Mouse (Mus musculus) kidney, postnatal 0 days (tissue): Measurements from ENCODE around the gene Trappc12. TPM values are rescaled to one million over a fixed set of nuclear protein-coding genes. Genes with fewer than 3 reads are reported as not detected.

Source experiments
- ATAC-seq: fragments of 200-750 bp; cut with Nextera tagmentation; replicated peaks from 2 replicates; pipeline ENCODE4 v1.8.0; 2017; ENCODE audit warnings: low read depth, moderate number of reproducible peaks, moderate TSS enrichment, moderate library complexity; ENCODE audit not compliant: low FRiP score
- DNase-seq: peaks from one replicate; pipeline ENCODE4 v3.0.0-alpha.2; 2016; ENCODE audit warnings: low spot score
- H3K27ac ChIP-seq: fragments of 300-500 bp; sonication (generic); 2 replicates; pipeline ENCODE4 v1.5.1; 2014; ENCODE audit warnings: mild to moderate bottlenecking
- H3K27me3 ChIP-seq: fragments of 300-500 bp; sonication (generic); 2 replicates; pipeline ENCODE4 v1.6.1; 2014; ENCODE audit warnings: low read length, mixed read lengths; ENCODE audit not compliant: insufficient read depth
- H3K36me3 ChIP-seq: fragments of 300-500 bp; sonication (generic); 2 replicates; pipeline ENCODE4 v1.6.1; 2014; ENCODE audit warnings: low read length, mixed read lengths; ENCODE audit not compliant: insufficient read depth
- H3K4me1 ChIP-seq: fragments of 300-500 bp; sonication (generic); replicated peaks from 2 replicates; pipeline ENCODE4 v1.6.1; 2014; ENCODE audit warnings: antibody characterized with exemption, low read length, mixed read lengths; ENCODE audit not compliant: insufficient read depth
- H3K4me2 ChIP-seq: fragments of 300-500 bp; sonication (generic); 2 replicates; pipeline ENCODE4 v1.6.1; 2014; ENCODE audit warnings: mild to moderate bottlenecking, low read length, moderate library complexity, mixed read lengths
- H3K4me3 ChIP-seq: fragments of 300-500 bp; sonication (generic); replicated peaks from 2 replicates; pipeline ENCODE4 v1.5.1; 2014; ENCODE audit warnings: low read depth, low read length
- H3K9ac ChIP-seq: fragments of 300-500 bp; sonication (generic); 2 replicates; pipeline ENCODE4 v1.6.1; 2014; ENCODE audit warnings: low read depth, low read length
- H3K9me3 ChIP-seq: fragments of 300-500 bp; sonication (generic); replicated peaks from 2 replicates; pipeline ENCODE4 v1.6.1; 2016; ENCODE audit warnings: low read length, inconsistent platforms, mixed read lengths
- CTCF ChIP-seq: IDR thresholded peaks from 2 replicates; pipeline ENCODE4 v1.5.1; 2016; ENCODE audit warnings: antibody characterized with exemption, low read depth, mild to moderate bottlenecking, moderate library complexity
- WGBS: fragments of 180-500 bp; shearing (Covaris S2); extraction: QIAGEN DNeasy Blood & Tissue Kit; methylation state at CpG from one replicate; pipeline ENCODE4 v1.1.7; 2014; 5-methylcytosine and 5-hydroxymethylcytosine counted together
- polyA plus RNA-seq: library from polyadenylated mRNA; unstranded; fragments of >200 nt; fragmentation: Nextera tagmentation; extraction: Ambion mirVana; gene quantifications from 2 replicates; pipeline ENCODE4 v1.2.1, GENCODE M21; 2015

The Trappc12 gene
- polyA plus RNA-seq, 1 experiment from 2014 or later: 29.5 TPM

DNA sequence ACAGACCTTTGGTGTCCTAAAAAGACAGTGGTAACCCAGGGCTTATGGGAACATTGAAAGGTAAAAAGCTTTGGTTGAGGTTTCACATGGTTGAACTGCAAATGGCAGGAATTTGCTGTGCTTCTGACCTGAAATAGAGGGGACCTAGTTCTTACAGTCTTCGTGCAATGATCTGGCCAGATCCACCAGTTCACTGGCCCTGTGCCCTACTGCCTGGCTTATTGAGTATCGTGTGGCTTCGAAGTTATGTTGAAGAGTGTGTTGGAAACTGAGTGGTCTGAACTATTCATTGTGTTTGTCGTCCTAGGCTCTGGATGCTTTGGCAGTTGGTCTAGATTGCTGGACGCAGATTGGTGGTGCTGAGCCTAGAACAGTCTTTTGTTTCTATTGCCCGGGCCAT lies 36.0 kb upstream of the Trappc12 start:
- Histone ChIP-seq H3K36me3 (no peaks in the 10 kb centered on the region), H3K4me1 (peaks cover 14% of the 10 kb centered on the region), H3K9ac (no peak overlapping the region), H3K4me2 (no peak overlapping the region), H3K4me3 (no peak overlapping the region), H3K27me3 (no peaks in the 10 kb centered on the region), H3K9me3 (no peaks in the 10 kb centered on the region), H3K27ac (peak overlapping the region; percentile 47; the same call in 1 of the 2 replicates)
- DNase-seq (no peak), ATAC-seq (no peak)
- TF ChIP-seq CTCF: no peak
- WGBS: 86% methylated on average over 6 of the region's 6 CpGs

DNA sequence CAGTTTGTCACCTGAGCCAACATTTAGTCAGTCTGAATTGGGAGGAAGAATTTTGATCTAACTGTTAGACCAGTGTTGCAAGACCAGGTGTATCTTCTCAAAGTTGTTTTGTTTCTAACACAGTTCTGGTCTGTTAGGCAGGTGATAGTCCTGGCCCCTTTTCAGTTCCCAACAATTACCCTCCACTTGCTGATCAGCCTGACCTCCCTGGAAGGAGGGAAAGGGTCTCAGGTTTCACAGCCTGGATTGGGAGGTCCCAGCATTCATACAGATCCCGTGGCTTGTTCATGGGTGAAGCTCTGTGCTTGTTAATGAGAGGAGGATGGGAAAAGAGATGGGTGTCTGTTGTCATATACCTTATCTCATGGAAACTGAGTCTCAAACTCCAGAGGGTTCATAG lies 35.0 kb upstream of the Trappc12 start:
- H3K4me3 ChIP-seq: no peak overlapping the region
- H3K27me3 ChIP-seq: no peaks in the 10 kb centered on the region
- H3K9ac ChIP-seq: no peak overlapping the region
- no peak for TF ChIP-seq CTCF
- ATAC-seq (peak; percentile 80), DNase-seq (no peak)
- WGBS: 8% methylated on average over 1 of the region's 1 CpGs
- H3K4me1 ChIP-seq: peaks cover 16% of the 10 kb centered on the region
- peak overlapping the region; percentile 81; the same call in 1 of the 2 replicates for H3K27ac ChIP-seq
- no peaks in the 10 kb centered on the region for H3K36me3 ChIP-seq
- H3K9me3 ChIP-seq: no peaks in the 10 kb centered on the region
- H3K4me2 ChIP-seq: no peak overlapping the region

DNA sequence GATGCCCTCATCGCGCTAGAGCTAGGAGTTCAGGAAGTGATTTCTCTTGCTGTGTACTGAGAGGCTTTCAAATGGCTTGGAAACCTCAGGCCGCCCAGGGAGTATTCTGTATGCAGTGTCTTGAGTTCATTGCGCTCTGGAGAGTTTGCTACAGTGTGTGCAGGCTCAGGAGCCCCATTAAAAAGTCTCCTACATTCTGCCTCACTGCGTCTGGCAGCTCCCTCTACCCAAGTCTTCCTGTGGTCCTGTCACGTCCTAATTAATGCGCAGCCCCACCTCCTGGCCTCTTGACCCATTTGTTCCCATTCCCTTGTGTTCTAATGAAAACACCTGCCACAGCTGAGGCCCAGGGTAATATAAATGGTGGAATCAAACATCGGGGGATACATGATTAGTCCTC lies 34.6 kb upstream of the Trappc12 start:
- Histone ChIP-seq H3K9ac (no peak overlapping the region), H3K4me1 (peaks cover 16% of the 10 kb centered on the region), H3K36me3 (no peaks in the 10 kb centered on the region), H3K27me3 (no peaks in the 10 kb centered on the region), H3K9me3 (no peaks in the 10 kb centered on the region), H3K4me3 (no peak overlapping the region), H3K27ac (peak overlapping the region; percentile 81), H3K4me2 (no peak overlapping the region)
- 16% methylated on average over 8 of the region's 8 CpGs for WGBS
- peak; percentile 78 for ATAC-seq
- DNase-seq: peak; percentile 80
- TF ChIP-seq CTCF: no peak

DNA sequence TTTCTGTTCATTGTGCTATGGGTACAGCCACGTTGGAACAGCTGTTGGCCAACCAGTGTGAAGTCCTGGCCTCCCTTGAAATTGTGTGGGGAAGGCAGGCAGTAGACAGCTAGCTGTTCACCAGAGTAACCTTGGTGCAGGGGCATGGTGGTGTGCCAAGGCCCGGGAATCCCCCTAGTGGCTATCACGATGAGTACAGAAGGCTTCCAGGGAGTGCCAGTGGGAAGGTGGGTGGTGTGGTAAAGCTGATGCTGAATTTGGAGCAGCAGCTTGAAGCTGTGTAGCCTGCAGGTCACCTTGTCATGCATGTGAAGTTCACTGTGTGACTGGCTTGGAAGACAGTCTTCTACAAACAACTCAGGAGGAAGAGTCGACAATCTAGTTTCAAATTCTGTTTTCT lies 34.1 kb upstream of the Trappc12 start:
- Histone ChIP-seq H3K4me3 (no peak overlapping the region), H3K4me2 (no peak overlapping the region), H3K36me3 (no peaks in the 10 kb centered on the region), H3K27ac (peak overlapping the region; percentile 81), H3K27me3 (no peaks in the 10 kb centered on the region), H3K9ac (no peak overlapping the region), H3K4me1 (peaks cover 16% of the 10 kb centered on the region), H3K9me3 (no peaks in the 10 kb centered on the region)
- DNase-seq: peak; percentile 52
- peak; percentile 61 for ATAC-seq
- peak; percentile 61 for TF ChIP-seq CTCF
- WGBS: 22% methylated on average over 4 of the region's 4 CpGs

DNA sequence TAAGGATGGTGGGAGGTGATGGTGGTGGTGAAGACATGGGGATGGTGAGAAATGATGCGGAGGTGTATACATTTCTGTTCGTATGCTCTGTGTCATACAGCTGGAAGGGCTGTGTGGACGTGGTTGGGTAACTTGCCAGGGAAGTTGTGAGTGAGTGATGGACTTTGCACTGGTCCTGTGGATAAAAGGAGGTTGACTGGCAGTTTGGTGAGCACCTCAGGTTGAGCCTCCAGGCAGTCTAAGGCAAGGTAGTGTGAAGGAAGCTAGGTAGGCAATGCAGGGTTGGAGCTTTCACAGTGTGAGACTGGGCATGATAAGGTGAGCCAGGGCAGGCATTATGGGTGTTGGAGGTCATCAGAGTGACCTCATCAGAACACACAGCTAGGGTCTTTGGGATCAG lies 32.4 kb upstream of the Trappc12 start:
- no peak for TF ChIP-seq CTCF
- ATAC-seq: no peak
- H3K9ac ChIP-seq: no peak overlapping the region
- H3K9me3 ChIP-seq: no peaks in the 10 kb centered on the region
- DNase-seq: no peak
- H3K27ac ChIP-seq: no peak overlapping the region
- whole genome bisulfite sequencing: 84% methylated on average over 3 of the region's 3 CpGs
- H3K4me3 ChIP-seq: no peak overlapping the region
- H3K27me3 ChIP-seq: no peaks in the 10 kb centered on the region
- H3K4me1 ChIP-seq: peaks cover 16% of the 10 kb centered on the region
- no peak overlapping the region for H3K4me2 ChIP-seq
- H3K36me3 ChIP-seq: no peaks in the 10 kb centered on the region

DNA sequence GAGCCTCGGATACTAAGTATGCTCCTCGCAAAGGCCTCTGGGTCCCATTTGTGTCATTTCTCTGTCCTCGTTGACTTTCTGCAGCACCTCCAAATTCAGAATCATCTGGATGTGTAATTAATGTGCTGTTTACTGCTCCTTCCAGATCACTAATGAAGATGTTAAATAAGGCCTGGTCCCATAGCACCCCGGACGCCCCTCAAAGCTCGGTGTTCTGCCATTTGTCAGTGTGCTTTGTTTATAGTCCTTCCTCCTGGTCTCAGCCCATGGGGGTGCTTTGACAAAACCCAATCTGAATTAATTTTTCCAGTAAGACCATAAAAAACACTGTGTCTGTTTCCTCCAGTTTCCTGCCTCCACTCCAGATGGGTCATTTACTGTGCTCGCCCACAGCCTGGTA lies 29.9 kb upstream of the Trappc12 start:
- no peak overlapping the region for H3K4me2 ChIP-seq
- peaks cover 15% of the 10 kb centered on the region for H3K4me1 ChIP-seq
- H3K4me3 ChIP-seq: no peak overlapping the region
- TF ChIP-seq CTCF: no peak
- ATAC-seq: no peak
- no peak for DNase-seq
- no peaks in the 10 kb centered on the region for H3K27me3 ChIP-seq
- H3K9me3 ChIP-seq: no peaks in the 10 kb centered on the region
- no peak overlapping the region for H3K9ac ChIP-seq
- no peaks in the 10 kb centered on the region for H3K36me3 ChIP-seq
- no peak overlapping the region for H3K27ac ChIP-seq
- 82% methylated on average over 7 of the region's 7 CpGs for WGBS

DNA sequence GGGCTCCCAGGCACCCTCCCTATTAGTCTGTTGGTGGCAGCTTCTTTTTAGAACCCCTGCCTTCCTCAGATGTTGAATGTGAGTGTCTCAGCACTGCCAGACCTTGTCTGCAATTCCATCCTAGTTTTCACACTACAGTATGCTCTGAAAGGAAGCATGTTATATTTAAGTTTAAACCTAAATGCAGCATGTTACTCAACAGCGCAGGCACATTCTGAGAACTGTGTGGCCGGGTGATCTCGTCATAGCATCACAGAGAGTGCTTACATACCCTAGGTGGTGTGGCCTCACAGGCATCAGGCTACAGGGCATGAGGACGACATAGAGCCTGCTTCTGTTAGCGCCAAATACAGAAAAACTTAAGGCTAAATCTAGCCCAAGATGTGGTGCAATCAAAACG lies 25.4 kb upstream of the Trappc12 start:
- 90% methylated on average over 6 of the region's 6 CpGs for WGBS
- no peak for ATAC-seq
- no peak for TF ChIP-seq CTCF
- no peak overlapping the region for H3K4me2 ChIP-seq
- DNase-seq: no peak
- no peaks in the 10 kb centered on the region for H3K4me1 ChIP-seq
- no peak overlapping the region for H3K4me3 ChIP-seq
- no peak overlapping the region for H3K9ac ChIP-seq
- H3K9me3 ChIP-seq: no peaks in the 10 kb centered on the region
- no peaks in the 10 kb centered on the region for H3K27me3 ChIP-seq
- no peaks in the 10 kb centered on the region for H3K36me3 ChIP-seq
- H3K27ac ChIP-seq: no peak overlapping the region
